Mouse (Mus musculus): Measurements from ENCODE around the gene Lpar2.
A peak's percentile ranks its signal among the peaks of the same experiment; 100 is the strongest.

Gene Lpar2

GRCm38 (mm10) chr8:69808094-69808863 is 13.9 kb upstream of the Lpar2 start, which contains the start of gene Gmip:
Gmip (plus strand) TSS chr8:69808679.
- DNase-seq: peak; percentile 87

GRCm38 (mm10) chr8:69808864-69809403 is 13.3 kb upstream of the Lpar2 start:
- no peak for DNase-seq

- no peak for DNase-seq
Observed at GRCm38 (mm10) chr8:69809820-69810219, 12.4 kb upstream of the Lpar2 start.

- no peak for DNase-seq
Observed at GRCm38 (mm10) chr8:69814881-69815280, 7.3 kb upstream of the Lpar2 start.

GRCm38 (mm10) chr8:69815396-69815795 is 6.8 kb upstream of the Lpar2 start:
- DNase-seq: peak; percentile 47

- peak; percentile 72 for DNase-seq
Observed at GRCm38 (mm10) chr8:69820466-69820865, 1.8 kb upstream of the Lpar2 start.

GRCm38 (mm10) chr8:69821971-69822385 is 251 bp upstream of the Lpar2 start:
- DNase-seq: peak; percentile 39

GRCm38 (mm10) chr8:69826371-69826770 is 4.1 kb downstream of the Lpar2 start:
- DNase-seq: peak; percentile 45

- peak; percentile 77 for DNase-seq
Observed at GRCm38 (mm10) chr8:69832298-69832853, 10.1 kb downstream of the Lpar2 start, which contains the start of gene Pbx4. Pbx4 (plus strand) TSS chr8:69832491.

- peak; percentile 48 for DNase-seq
Observed at GRCm38 (mm10) chr8:69837057-69837682, 14.9 kb downstream of the Lpar2 start.

- no peak for DNase-seq
Observed at GRCm38 (mm10) chr8:69847167-69848065, 25.2 kb downstream of the Lpar2 start.

- DNase-seq: no peak
Observed at GRCm38 (mm10) chr8:69848951-69849350, 26.7 kb downstream of the Lpar2 start.

GRCm38 (mm10) chr8:69849899-69850298 is 27.7 kb downstream of the Lpar2 start:
- no peak for DNase-seq

- no peak for DNase-seq
Observed at GRCm38 (mm10) chr8:69850926-69851506, 28.8 kb downstream of the Lpar2 start.

GRCm38 (mm10) chr8:69853869-69854268 is 31.6 kb downstream of the Lpar2 start:
- no peak for DNase-seq

- DNase-seq: no peak
Observed at GRCm38 (mm10) chr8:69860807-69861206, 38.6 kb downstream of the Lpar2 start.

GRCm38 (mm10) chr8:69861251-69861650 is 39.0 kb downstream of the Lpar2 start:
- no peak for DNase-seq

GRCm38 (mm10) chr8:69863387-69864020 is 41.3 kb downstream of the Lpar2 start:
- no peak for DNase-seq

- no peak for DNase-seq
Observed at GRCm38 (mm10) chr8:69864180-69864579, 42.0 kb downstream of the Lpar2 start.

GRCm38 (mm10) chr8:69867696-69868326 is 45.6 kb downstream of the Lpar2 start:
- DNase-seq: peak; percentile 43

Measured in kidney, adult 18-20 months (tissue).